Mouse (Mus musculus) spleen, postnatal 4 days (tissue): Measurements from ENCODE around the gene Muc5ac.

ENCODE experiments used
- DNase-seq, 2 experiments: peaks; one replicate each; pipeline ENCODE4 v3.0.0; 2022; ENCODE audit warnings: low spot score in 2 of 2

Gene Muc5ac

DNA sequence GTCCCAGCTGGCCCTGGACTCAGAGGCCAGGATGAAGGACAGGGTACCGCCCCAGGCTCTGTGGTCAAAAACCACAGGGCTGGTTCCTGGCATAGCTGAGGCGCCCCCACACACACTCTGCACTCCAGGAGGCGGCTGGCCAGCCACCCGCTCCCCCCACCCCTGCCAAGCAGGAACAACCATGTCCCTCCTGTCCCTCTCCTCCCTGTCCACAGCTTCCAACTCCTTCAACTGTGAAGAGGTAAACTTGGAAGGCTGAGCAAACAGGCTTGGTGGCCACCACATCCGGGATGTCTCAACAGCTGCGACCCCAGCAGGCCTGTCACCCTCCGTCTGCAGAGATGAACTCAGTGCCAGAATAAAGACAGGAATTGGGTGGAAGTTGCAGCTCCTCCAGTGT, 47.2 kb downstream of the Muc5ac start:
- no peak for DNase-seq

DNA sequence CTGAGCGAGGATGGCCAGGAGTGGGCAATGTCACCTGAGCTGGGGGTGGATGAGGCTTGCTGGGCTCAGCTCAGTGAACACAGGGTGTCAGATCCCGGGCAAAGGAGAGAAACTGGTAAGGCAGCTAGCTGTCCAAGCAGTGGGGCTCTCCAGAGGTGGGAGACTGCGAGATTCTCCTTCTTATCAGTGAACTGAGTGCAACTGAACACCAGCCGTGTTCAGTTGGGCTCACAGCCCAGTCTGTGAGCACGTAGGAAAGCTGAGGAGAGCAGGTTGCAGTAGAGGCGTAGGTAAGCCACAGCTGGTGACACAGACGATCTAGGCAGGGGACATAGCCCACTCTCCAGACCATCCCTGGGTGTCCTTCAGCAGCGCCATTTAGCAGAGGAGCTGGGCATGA, 47.7 kb downstream of the Muc5ac start:
- DNase-seq, result no peak

DNA sequence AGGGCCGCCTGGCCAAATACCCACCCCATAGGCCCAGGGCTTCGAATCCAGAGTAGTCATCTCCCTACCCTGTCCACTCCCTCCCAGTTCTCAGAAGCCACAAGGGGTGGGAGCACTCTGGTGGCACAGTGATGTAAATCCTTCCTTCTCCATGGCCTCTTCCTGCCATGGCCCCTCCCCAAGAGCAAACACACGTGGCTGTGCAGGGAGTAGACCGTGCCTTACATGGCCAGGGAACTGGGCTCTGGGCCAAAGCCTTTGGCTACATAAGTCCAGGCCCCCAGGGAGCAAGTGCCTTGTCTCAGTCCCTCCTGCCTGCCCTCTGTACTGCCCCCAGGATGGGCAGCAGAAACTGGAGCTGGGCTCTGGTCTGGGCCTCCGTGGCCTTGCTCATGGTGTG, 50.0 kb downstream of the Muc5ac start, which contains the start of gene Muc5b:
Gene Muc5b, plus strand, starts transcription at position 292 of the 400 bp plus-strand sequence.
- DNase-seq, result no peak

GRCm38 (mm10) chr7:141840354-141840753, 51.6 kb downstream of the Muc5ac start:
- DNase-seq, result no peak

- no peak for DNase-seq
These were observed 72.3 kb downstream of the Muc5ac start for GRCm38 (mm10) chr7:141861046-141861445.
